Mouse (Mus musculus) liver, adult 2 months (tissue): ENCODE measurements around the gene Dennd4a.

Source experiments
- CTCF ChIP-seq: fragments of 200-500 bp; IDR thresholded peaks from 2 replicates; pipeline ENCODE4 v1.5.1; 2011; ENCODE audit warnings: low read depth, low read length, control low read depth
- POLR2A ChIP-seq: fragments of 200-500 bp; IDR thresholded peaks from 2 replicates; pipeline ENCODE4 v1.6.1; 2011; ENCODE audit warnings: low read length, control low read depth; ENCODE audit not compliant: insufficient read depth; ENCODE audit errors: extremely low read depth

DNA sequence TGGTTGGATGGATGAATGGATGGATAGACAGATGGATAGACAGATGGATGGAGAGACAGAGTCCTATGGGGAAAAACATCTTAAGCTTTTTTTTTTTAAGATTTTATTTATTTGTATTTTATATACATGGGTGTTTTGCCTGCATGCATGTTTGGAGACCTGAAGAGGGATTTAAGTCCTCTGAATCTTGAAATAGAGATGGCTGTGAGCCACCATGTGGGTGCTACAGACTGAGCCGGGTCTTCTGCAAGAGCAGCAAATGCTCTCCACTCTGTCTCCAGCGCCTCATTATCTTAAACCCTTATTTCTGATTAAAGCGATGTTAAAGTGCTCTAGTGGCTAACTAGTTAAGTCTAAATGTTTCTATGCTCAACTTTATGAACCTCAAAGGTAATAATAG is 96.3 kb downstream of the Dennd4a start:
- TF ChIP-seq POLR2A: no peak
- TF ChIP-seq CTCF: no peak
